Mouse (Mus musculus): ENCODE data around the gene Hoxc5. TPM values are rescaled to one million over a fixed set of nuclear protein-coding genes. Genes with fewer than 3 reads are reported as not detected.
A peak's percentile ranks its signal among the peaks of the same experiment; 100 is the strongest.

Hoxc5 gene
- polyA plus RNA-seq, 1 experiment from 2014 or later: not detected

GRCm38 (mm10) chr15:103028916-103029512 lies 61.8 kb downstream of the Hoxc5 start:
- Histone ChIP-seq H3K36me3 (ENCODE audit: control insufficient read depth, insufficient read depth, low read length) (no peaks in the 10 kb centered on the region), H3K27me3 (ENCODE audit: control insufficient read depth, insufficient read depth, low read length) (peaks cover 96% of the 10 kb centered on the region), H3K4me1 (replicated peaks; ENCODE audit: control insufficient read depth, insufficient read depth, low read length) (no peaks in the 10 kb centered on the region; the same call in 1 of the 2 replicates), H3K4me3 (ENCODE audit: low read depth, low read length) (no peak overlapping the region), H3K4me2 (ENCODE audit: low read depth, low read length, severe bottlenecking) (no peak overlapping the region), H3K9me3 (ENCODE audit: control insufficient read depth, low read length) (no peaks in the 10 kb centered on the region), H3K9ac (ENCODE audit: low read length) (no peak overlapping the region), H3K27ac (ENCODE audit: low read depth, low read length) (no peak overlapping the region)
- no peak for ATAC-seq (replicated peaks; ENCODE audit: low FRiP score)
- no peak for DNase-seq (ENCODE audit: low spot score)
- WGBS: 7% methylated on average over 9 of the region's 9 CpGs

GRCm38 (mm10) chr15:103030142-103030541 lies 62.9 kb downstream of the Hoxc5 start:
- Histone ChIP-seq H3K4me1 (replicated peaks; ENCODE audit: control insufficient read depth, insufficient read depth, low read length) (no peaks in the 10 kb centered on the region; the same call in 1 of the 2 replicates), H3K4me2 (ENCODE audit: low read depth, low read length, severe bottlenecking) (no peak overlapping the region), H3K9ac (ENCODE audit: low read length) (no peak overlapping the region), H3K27me3 (ENCODE audit: control insufficient read depth, insufficient read depth, low read length) (peaks cover 96% of the 10 kb centered on the region), H3K4me3 (ENCODE audit: low read depth, low read length) (no peak overlapping the region), H3K36me3 (ENCODE audit: control insufficient read depth, insufficient read depth, low read length) (no peaks in the 10 kb centered on the region), H3K9me3 (ENCODE audit: control insufficient read depth, low read length) (no peaks in the 10 kb centered on the region), H3K27ac (ENCODE audit: low read depth, low read length) (no peak overlapping the region)
- ATAC-seq (replicated peaks; ENCODE audit: low FRiP score) (no peak), DNase-seq (ENCODE audit: low spot score) (no peak)
- 2% methylated on average over 8 of the region's 8 CpGs for WGBS

DNA sequence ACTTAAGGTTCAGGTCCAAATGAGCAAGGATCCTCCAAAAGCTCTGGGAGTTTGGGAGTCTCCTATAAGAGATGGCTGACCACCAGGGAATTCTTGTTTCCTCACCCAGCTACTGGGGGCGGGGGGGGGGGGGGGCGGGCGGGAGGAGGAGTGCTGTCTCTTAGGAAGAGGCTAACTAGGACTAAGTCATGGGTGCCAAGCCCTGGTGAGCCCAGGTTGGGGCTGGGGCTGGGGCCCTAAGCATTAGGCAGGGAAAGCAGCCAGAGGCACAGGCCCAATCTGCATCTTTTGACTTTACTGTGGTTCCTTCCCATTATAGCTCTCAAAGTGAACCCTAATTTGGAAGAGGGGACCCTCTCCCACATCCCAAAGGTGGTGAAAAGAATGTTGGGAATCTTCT lies 64.9 kb downstream of the Hoxc5 start:
- no peaks in the 10 kb centered on the region; the same call in 1 of the 2 replicates for H3K4me1 ChIP-seq (replicated peaks; ENCODE audit: control insufficient read depth, insufficient read depth, low read length)
- 0% methylated on average over 2 of the region's 3 CpGs for WGBS
- H3K36me3 ChIP-seq (ENCODE audit: control insufficient read depth, insufficient read depth, low read length): no peaks in the 10 kb centered on the region
- DNase-seq (ENCODE audit: low spot score) (no peak), ATAC-seq (replicated peaks; ENCODE audit: low FRiP score) (no peak)
- no peaks in the 10 kb centered on the region for H3K9me3 ChIP-seq (ENCODE audit: control insufficient read depth, low read length)
- no peak overlapping the region for H3K4me2 ChIP-seq (ENCODE audit: low read depth, low read length, severe bottlenecking)
- no peak overlapping the region for H3K27ac ChIP-seq (ENCODE audit: low read depth, low read length)
- peaks cover 95% of the 10 kb centered on the region for H3K27me3 ChIP-seq (ENCODE audit: control insufficient read depth, insufficient read depth, low read length)
- H3K9ac ChIP-seq (ENCODE audit: low read length): no peak overlapping the region
- no peak overlapping the region for H3K4me3 ChIP-seq (ENCODE audit: low read depth, low read length)

GRCm38 (mm10) chr15:103032646-103033575 lies 65.7 kb downstream of the Hoxc5 start:
- DNase-seq (ENCODE audit: low spot score): no peak
- no peak overlapping the region for H3K4me2 ChIP-seq (ENCODE audit: low read depth, low read length, severe bottlenecking)
- WGBS: under 1% methylated on average over 26 of the region's 26 CpGs

DNA sequence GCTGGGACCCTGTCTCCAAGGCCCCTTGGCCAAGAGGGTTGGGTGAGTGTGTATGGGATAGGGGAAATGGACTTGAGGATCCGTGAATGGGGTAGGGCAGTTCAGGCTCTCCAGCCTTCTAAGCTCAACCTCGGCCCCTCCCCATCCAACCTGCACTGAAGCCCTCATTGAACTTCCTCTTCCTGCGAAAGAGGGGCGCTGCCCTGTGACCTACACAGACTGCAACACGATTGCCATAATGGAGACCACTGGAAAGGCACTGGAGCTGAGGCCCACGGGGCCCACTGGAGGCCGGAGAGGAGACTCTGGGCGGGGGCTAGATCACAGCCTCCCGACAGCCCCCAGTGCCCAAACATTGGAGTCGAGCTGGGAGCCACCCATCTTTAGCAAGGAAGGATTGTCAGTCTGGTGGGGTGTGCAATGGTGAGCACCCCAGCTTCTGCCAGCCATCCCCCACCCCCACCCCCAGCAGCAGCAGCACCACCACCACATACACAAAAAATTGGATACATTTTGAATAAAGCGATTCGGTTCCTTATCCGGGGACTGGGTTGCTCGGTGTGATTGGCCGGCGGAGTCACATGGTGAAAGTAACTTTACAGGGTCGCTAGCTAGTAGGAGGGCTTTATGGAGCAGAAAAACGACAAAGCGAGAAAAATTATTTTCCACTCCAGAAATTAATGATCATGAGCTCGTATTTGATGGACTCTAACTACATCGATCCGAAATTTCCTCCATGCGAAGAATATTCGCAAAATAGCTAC lies 67.0 kb downstream of the Hoxc5 start:
- WGBS: under 1% methylated on average over 24 of the region's 24 CpGs
- H3K27ac ChIP-seq (ENCODE audit: low read depth, low read length): no peak overlapping the region
- H3K4me2 ChIP-seq (ENCODE audit: low read depth, low read length, severe bottlenecking): no peak overlapping the region
- peaks cover 95% of the 10 kb centered on the region for H3K27me3 ChIP-seq (ENCODE audit: control insufficient read depth, insufficient read depth, low read length)
- H3K4me1 ChIP-seq (replicated peaks; ENCODE audit: control insufficient read depth, insufficient read depth, low read length): no peaks in the 10 kb centered on the region; the same call in 1 of the 2 replicates
- no peaks in the 10 kb centered on the region for H3K36me3 ChIP-seq (ENCODE audit: control insufficient read depth, insufficient read depth, low read length)
- H3K9me3 ChIP-seq (ENCODE audit: control insufficient read depth, low read length): no peaks in the 10 kb centered on the region
- H3K4me3 ChIP-seq (ENCODE audit: low read depth, low read length): no peak overlapping the region
- DNase-seq (ENCODE audit: low spot score): no peak
- no peak overlapping the region for H3K9ac ChIP-seq (ENCODE audit: low read length)
- no peak for ATAC-seq (replicated peaks; ENCODE audit: low FRiP score)

More at GRCm38 (mm10) chr15:103032646-103033575, 65.7 kb downstream of the Hoxc5 start:
- Histone ChIP-seq H3K4me1 (replicated peaks; ENCODE audit: control insufficient read depth, insufficient read depth, low read length) (no peaks in the 10 kb centered on the region; the same call in 1 of the 2 replicates), H3K9me3 (ENCODE audit: control insufficient read depth, low read length) (no peaks in the 10 kb centered on the region), H3K9ac (ENCODE audit: low read length) (no peak overlapping the region), H3K36me3 (ENCODE audit: control insufficient read depth, insufficient read depth, low read length) (no peaks in the 10 kb centered on the region), H3K27ac (ENCODE audit: low read depth, low read length) (no peak overlapping the region), H3K27me3 (ENCODE audit: control insufficient read depth, insufficient read depth, low read length) (peaks cover 95% of the 10 kb centered on the region), H3K4me3 (ENCODE audit: low read depth, low read length) (no peak overlapping the region)
- ATAC-seq (replicated peaks; ENCODE audit: low FRiP score): no peak

DNA sequence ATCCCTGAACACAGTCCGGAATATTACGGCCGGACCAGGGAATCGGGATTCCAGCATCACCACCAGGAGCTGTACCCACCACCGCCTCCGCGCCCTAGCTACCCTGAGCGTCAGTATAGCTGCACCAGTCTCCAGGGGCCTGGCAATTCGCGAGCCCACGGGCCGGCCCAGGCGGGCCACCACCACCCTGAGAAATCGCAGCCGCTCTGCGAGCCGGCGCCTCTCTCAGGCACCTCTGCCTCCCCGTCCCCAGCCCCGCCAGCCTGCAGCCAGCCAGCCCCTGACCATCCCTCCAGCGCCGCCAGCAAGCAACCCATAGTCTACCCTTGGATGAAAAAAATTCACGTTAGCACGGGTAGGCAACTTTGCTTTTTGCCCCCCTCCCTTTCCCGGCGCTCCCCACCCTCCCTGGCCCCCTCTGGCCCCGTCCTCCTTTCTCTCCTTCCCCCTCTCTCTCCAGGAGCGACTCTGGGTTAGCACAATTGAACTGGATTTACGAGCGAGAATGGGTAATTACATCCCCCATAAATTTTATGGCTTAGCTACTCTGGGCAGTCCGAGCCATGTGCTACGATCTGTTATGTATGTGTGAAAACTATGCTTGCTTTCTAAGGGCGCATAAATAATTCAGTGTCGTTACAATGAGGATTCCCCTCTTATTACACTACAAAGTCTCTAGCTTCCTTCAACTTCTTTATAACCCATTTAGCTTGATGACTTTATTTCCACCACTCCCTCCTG lies 67.7 kb downstream of the Hoxc5 start:
- Histone ChIP-seq H3K27ac (ENCODE audit: low read depth, low read length) (no peak overlapping the region), H3K27me3 (ENCODE audit: control insufficient read depth, insufficient read depth, low read length) (peaks cover 97% of the 10 kb centered on the region), H3K9me3 (ENCODE audit: control insufficient read depth, low read length) (no peaks in the 10 kb centered on the region), H3K9ac (ENCODE audit: low read length) (no peak overlapping the region), H3K4me1 (replicated peaks; ENCODE audit: control insufficient read depth, insufficient read depth, low read length) (no peaks in the 10 kb centered on the region; the same call in 1 of the 2 replicates), H3K36me3 (ENCODE audit: control insufficient read depth, insufficient read depth, low read length) (no peaks in the 10 kb centered on the region), H3K4me3 (ENCODE audit: low read depth, low read length) (no peak overlapping the region), H3K4me2 (ENCODE audit: low read depth, low read length, severe bottlenecking) (no peak overlapping the region)
- DNase-seq (ENCODE audit: low spot score): no peak
- 0 out of 2 replicates have a peak, but pooled peaks have one; percentile 39 for ATAC-seq (replicated peaks; ENCODE audit: low FRiP score)
- WGBS: under 1% methylated on average over 34 of the region's 34 CpGs

- peaks cover 97% of the 10 kb centered on the region for H3K27me3 ChIP-seq (ENCODE audit: control insufficient read depth, insufficient read depth, low read length)
- no peak overlapping the region for H3K27ac ChIP-seq (ENCODE audit: low read depth, low read length)
- ATAC-seq (replicated peaks; ENCODE audit: low FRiP score) (no peak), DNase-seq (ENCODE audit: low spot score) (no peak)
- no peaks in the 10 kb centered on the region for H3K9me3 ChIP-seq (ENCODE audit: control insufficient read depth, low read length)
- no peaks in the 10 kb centered on the region; the same call in 1 of the 2 replicates for H3K4me1 ChIP-seq (replicated peaks; ENCODE audit: control insufficient read depth, insufficient read depth, low read length)
- no peak overlapping the region for H3K4me3 ChIP-seq (ENCODE audit: low read depth, low read length)
- WGBS: under 1% methylated on average over 14 of the region's 14 CpGs
- no peak overlapping the region for H3K4me2 ChIP-seq (ENCODE audit: low read depth, low read length, severe bottlenecking)
- H3K9ac ChIP-seq (ENCODE audit: low read length): no peak overlapping the region
- H3K36me3 ChIP-seq (ENCODE audit: control insufficient read depth, insufficient read depth, low read length): no peaks in the 10 kb centered on the region
Observed at GRCm38 (mm10) chr15:103035548-103035881, 68.3 kb downstream of the Hoxc5 start.

GRCm38 (mm10) chr15:103037579-103037978 lies 70.3 kb downstream of the Hoxc5 start:
- 8% methylated on average over 1 of the region's 1 CpGs for WGBS
- DNase-seq (ENCODE audit: low spot score) (no peak), ATAC-seq (replicated peaks; ENCODE audit: low FRiP score) (no peak)
- H3K27ac ChIP-seq (ENCODE audit: low read depth, low read length): no peak overlapping the region
- H3K36me3 ChIP-seq (ENCODE audit: control insufficient read depth, insufficient read depth, low read length): no peaks in the 10 kb centered on the region
- H3K27me3 ChIP-seq (ENCODE audit: control insufficient read depth, insufficient read depth, low read length): peaks cover 99% of the 10 kb centered on the region
- H3K4me3 ChIP-seq (ENCODE audit: low read depth, low read length): no peak overlapping the region
- no peaks in the 10 kb centered on the region for H3K9me3 ChIP-seq (ENCODE audit: control insufficient read depth, low read length)
- no peak overlapping the region for H3K4me2 ChIP-seq (ENCODE audit: low read depth, low read length, severe bottlenecking)
- no peak overlapping the region for H3K9ac ChIP-seq (ENCODE audit: low read length)
- no peaks in the 10 kb centered on the region; the same call in 1 of the 2 replicates for H3K4me1 ChIP-seq (replicated peaks; ENCODE audit: control insufficient read depth, insufficient read depth, low read length)

Data from forebrain, embryonic 11.5 days (tissue).